Mouse (Mus musculus): Measurements from ENCODE around the gene Ubqln1. TPM values are rescaled to one million over a fixed set of nuclear protein-coding genes. Genes with fewer than 3 reads are reported as not detected.

The Ubqln1 gene
- polyA plus RNA-seq, 1 experiment = 96.6 TPM

- 95% methylated on average over 12 of the region's 12 CpGs for WGBS
- Histone ChIP-seq H3K4me1 (ENCODE audit: control insufficient read depth, insufficient read depth, low read length) (no peaks in the 10 kb centered on the region), H3K4me3 (replicated peaks; ENCODE audit: extremely low read depth, low read depth, low read length) (no peak overlapping the region)
- DNase-seq = no peak
- TF ChIP-seq POLR2A (IDR thresholded peaks at IDR 0.05; ENCODE audit: borderline replicate concordance, extremely low read depth, low read depth, low read length) (no peak), CTCF (IDR thresholded peaks at IDR 0.05; ENCODE audit: insufficient read depth, low read length) (no peak)
Observed at GRCm38 (mm10) chr13:58163343-58163742, 52.1 kb downstream of the Ubqln1 start.

GRCm38 (mm10) chr13:58160761-58161160, 54.7 kb downstream of the Ubqln1 start:
- Histone ChIP-seq H3K4me3 (replicated peaks; ENCODE audit: extremely low read depth, low read depth, low read length) (no peak overlapping the region), H3K4me1 (ENCODE audit: control insufficient read depth, insufficient read depth, low read length) (no peaks in the 10 kb centered on the region)
- TF ChIP-seq POLR2A (IDR thresholded peaks at IDR 0.05; ENCODE audit: borderline replicate concordance, extremely low read depth, low read depth, low read length) = no peak
- no peak for TF ChIP-seq CTCF (IDR thresholded peaks at IDR 0.05; ENCODE audit: insufficient read depth, low read length)
- DNase-seq = no peak
- WGBS = 95% methylated on average over 15 of the region's 15 CpGs

GRCm38 (mm10) chr13:58158099-58158912, 57.1 kb downstream of the Ubqln1 start:
- no peak for TF ChIP-seq POLR2A (IDR thresholded peaks at IDR 0.05; ENCODE audit: borderline replicate concordance, extremely low read depth, low read depth, low read length)
- peak; percentile 97 for TF ChIP-seq CTCF (IDR thresholded peaks at IDR 0.05; ENCODE audit: insufficient read depth, low read length)
- peak overlapping the region; percentile 99 for H3K4me3 ChIP-seq (replicated peaks; ENCODE audit: extremely low read depth, low read depth, low read length)
- peak; percentile 84 for DNase-seq
- no peaks in the 10 kb centered on the region for H3K4me1 ChIP-seq (ENCODE audit: control insufficient read depth, insufficient read depth, low read length)
- WGBS = 4% methylated on average over 16 of the region's 16 CpGs

- WGBS = 0% methylated on average over 30 of the region's 30 CpGs
- TF ChIP-seq POLR2A (IDR thresholded peaks at IDR 0.05; ENCODE audit: borderline replicate concordance, extremely low read depth, low read depth, low read length) (peak; percentile 77; the same call in 1 of the 2 replicates), CTCF (IDR thresholded peaks at IDR 0.05; ENCODE audit: insufficient read depth, low read length) (peak; percentile 22)
- Histone ChIP-seq H3K4me1 (ENCODE audit: control insufficient read depth, insufficient read depth, low read length) (no peaks in the 10 kb centered on the region), H3K4me3 (replicated peaks; ENCODE audit: extremely low read depth, low read depth, low read length) (peak within 1 kb of the TSS; percentile 99)
- peak; percentile 88 for DNase-seq
Observed at GRCm38 (mm10) chr13:58157447-58158098, 57.9 kb downstream of the Ubqln1 start, which contains the start of gene Idnk. TSS of gene Idnk (plus strand) at chr13:58157649.

- Histone ChIP-seq H3K4me3 (replicated peaks; ENCODE audit: extremely low read depth, low read depth, low read length) (peak overlapping the region; percentile 99), H3K4me1 (ENCODE audit: control insufficient read depth, insufficient read depth, low read length) (no peaks in the 10 kb centered on the region)
- no peak for TF ChIP-seq CTCF (IDR thresholded peaks at IDR 0.05; ENCODE audit: insufficient read depth, low read length)
- no peak for TF ChIP-seq POLR2A (IDR thresholded peaks at IDR 0.05; ENCODE audit: borderline replicate concordance, extremely low read depth, low read depth, low read length)
- WGBS = 20% methylated on average over 8 of the region's 8 CpGs
- DNase-seq = no peak
Observed at GRCm38 (mm10) chr13:58157036-58157435, 58.4 kb downstream of the Ubqln1 start.

GRCm38 (mm10) chr13:58156031-58156430, 59.4 kb downstream of the Ubqln1 start:
- DNase-seq = no peak
- H3K4me3 ChIP-seq (replicated peaks; ENCODE audit: extremely low read depth, low read depth, low read length) = no peak overlapping the region
- 77% methylated on average over 2 of the region's 2 CpGs for WGBS
- TF ChIP-seq POLR2A (IDR thresholded peaks at IDR 0.05; ENCODE audit: borderline replicate concordance, extremely low read depth, low read depth, low read length) (no peak), CTCF (IDR thresholded peaks at IDR 0.05; ENCODE audit: insufficient read depth, low read length) (no peak)
- H3K4me1 ChIP-seq (ENCODE audit: control insufficient read depth, insufficient read depth, low read length) = no peaks in the 10 kb centered on the region

GRCm38 (mm10) chr13:58150442-58150841, 65.0 kb downstream of the Ubqln1 start:
- DNase-seq = no peak
- H3K4me3 ChIP-seq (replicated peaks; ENCODE audit: extremely low read depth, low read depth, low read length) = no peak overlapping the region
- TF ChIP-seq CTCF (IDR thresholded peaks at IDR 0.05; ENCODE audit: insufficient read depth, low read length) (no peak), POLR2A (IDR thresholded peaks at IDR 0.05; ENCODE audit: borderline replicate concordance, extremely low read depth, low read depth, low read length) (no peak)
- 79% methylated on average over 11 of the region's 11 CpGs for WGBS
- no peaks in the 10 kb centered on the region for H3K4me1 ChIP-seq (ENCODE audit: control insufficient read depth, insufficient read depth, low read length)

GRCm38 (mm10) chr13:58149629-58150028, 65.8 kb downstream of the Ubqln1 start:
- DNase-seq = no peak
- H3K4me1 ChIP-seq (ENCODE audit: control insufficient read depth, insufficient read depth, low read length) = no peaks in the 10 kb centered on the region
- WGBS = 83% methylated on average over 3 of the region's 3 CpGs
- TF ChIP-seq POLR2A (IDR thresholded peaks at IDR 0.05; ENCODE audit: borderline replicate concordance, extremely low read depth, low read depth, low read length) (no peak), CTCF (IDR thresholded peaks at IDR 0.05; ENCODE audit: insufficient read depth, low read length) (no peak)
- no peak overlapping the region for H3K4me3 ChIP-seq (replicated peaks; ENCODE audit: extremely low read depth, low read depth, low read length)

- no peaks in the 10 kb centered on the region for H3K4me1 ChIP-seq (ENCODE audit: control insufficient read depth, insufficient read depth, low read length)
- 19% methylated on average over 5 of the region's 5 CpGs for whole genome bisulfite sequencing
- no peak overlapping the region for H3K4me3 ChIP-seq (replicated peaks; ENCODE audit: extremely low read depth, low read depth, low read length)
- no peak for TF ChIP-seq CTCF (IDR thresholded peaks at IDR 0.05; ENCODE audit: insufficient read depth, low read length)
- no peak for TF ChIP-seq POLR2A (IDR thresholded peaks at IDR 0.05; ENCODE audit: borderline replicate concordance, extremely low read depth, low read depth, low read length)
- DNase-seq = peak; percentile 31
Observed at GRCm38 (mm10) chr13:58149033-58149558, 66.4 kb downstream of the Ubqln1 start.

Data from lung, adult 2 months (tissue).